Mouse (Mus musculus): ENCODE results near the gene Olfr263. TPM values are rescaled to one million over a fixed set of nuclear protein-coding genes. Genes with fewer than 3 reads are reported as not detected.

Olfr263 gene
- total RNA-seq, 2 experiments from 2014 or later: not detected

Other genes starting within 250 kb of the Olfr263 start
- not detected for gene Olfr1370, start 54.7 kb upstream of the Olfr263 start, total RNA-seq (2021)
- gene Olfr1369-ps1, start 18.2 kb upstream of the Olfr263 start, total RNA-seq (2021): not detected
- not detected for gene Olfr1368, start 16.2 kb downstream of the Olfr263 start, total RNA-seq (2021)
- 10 to 100 TPM; 50.2 to 51.9 TPM for gene Trim27, start 49.8 kb downstream of the Olfr263 start, total RNA-seq (2021)
- gene Gpx5, start 163.1 kb downstream of the Olfr263 start, total RNA-seq (2021): not detected
- under 1 TPM in 1 of 2 experiments, not detected in 1; 0.27 TPM for gene Gpx6, start 182.5 kb downstream of the Olfr263 start, total RNA-seq (2021)
- gene Olfr1367, start 217.3 kb downstream of the Olfr263 start, total RNA-seq (2021): not detected
- gene Zscan12, start 233.2 kb downstream of the Olfr263 start, total RNA-seq (2021): 1 to 10 TPM; 7.7 to 9.5 TPM